Mouse (Mus musculus): ENCODE data around the gene Col18a1. TPM values are rescaled to one million over a fixed set of nuclear protein-coding genes. Genes with fewer than 3 reads are reported as not detected.

Gene Col18a1
- polyA plus RNA-seq, 1 experiment from 2014 or later: 109 TPM

DNA sequence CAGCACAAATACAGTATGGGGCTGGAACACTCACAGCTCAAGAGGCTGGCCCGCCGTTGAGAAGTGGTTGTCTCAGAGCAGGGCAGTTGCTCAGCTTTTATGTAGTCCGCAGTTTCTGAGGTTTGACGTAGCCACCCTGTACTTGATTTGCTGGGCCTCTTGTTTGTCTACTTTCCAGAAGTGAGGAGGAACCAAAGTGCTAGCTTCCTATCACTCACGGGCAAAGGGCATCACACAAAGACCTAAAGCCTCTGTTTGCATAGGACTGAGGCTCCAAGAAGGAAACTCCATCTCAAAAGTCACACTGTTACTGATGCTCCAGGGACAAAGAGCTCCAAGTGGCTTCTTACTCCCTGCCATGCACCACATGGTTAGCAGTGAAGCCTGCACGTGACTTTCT lies 4.1 kb upstream of the Col18a1 start:
- Histone ChIP-seq H3K27ac (no peak overlapping the region), H3K4me1 (peaks cover 15% of the 10 kb centered on the region), H3K9ac (no peak overlapping the region), H3K4me3 (no peak overlapping the region), H3K27me3 (peaks cover 18% of the 10 kb centered on the region), H3K4me2 (replicated peaks) (no peak overlapping the region), H3K9me3 (replicated peaks) (no peaks in the 10 kb centered on the region), H3K36me3 (no peaks in the 10 kb centered on the region)
- ATAC-seq (ENCODE audit: low FRiP score): no peak
- 90% methylated on average over 6 of the region's 6 CpGs for WGBS

- Histone ChIP-seq H3K4me3 (peak overlapping the region; percentile 45), H3K9me3 (replicated peaks) (no peaks in the 10 kb centered on the region), H3K36me3 (no peaks in the 10 kb centered on the region), H3K4me1 (peaks cover 39% of the 10 kb centered on the region), H3K4me2 (replicated peaks) (peak overlapping the region; percentile 80), H3K9ac (peak overlapping the region; percentile 58), H3K27ac (peak overlapping the region; percentile 49; the same call in 1 of the 2 replicates), H3K27me3 (peaks cover 22% of the 10 kb centered on the region)
- WGBS: under 1% methylated on average over 40 of the region's 40 CpGs
- ATAC-seq (ENCODE audit: low FRiP score): no peak
Observed at GRCm38 (mm10) chr10:77165318-77165945, 916 bp downstream of the Col18a1 start.

DNA sequence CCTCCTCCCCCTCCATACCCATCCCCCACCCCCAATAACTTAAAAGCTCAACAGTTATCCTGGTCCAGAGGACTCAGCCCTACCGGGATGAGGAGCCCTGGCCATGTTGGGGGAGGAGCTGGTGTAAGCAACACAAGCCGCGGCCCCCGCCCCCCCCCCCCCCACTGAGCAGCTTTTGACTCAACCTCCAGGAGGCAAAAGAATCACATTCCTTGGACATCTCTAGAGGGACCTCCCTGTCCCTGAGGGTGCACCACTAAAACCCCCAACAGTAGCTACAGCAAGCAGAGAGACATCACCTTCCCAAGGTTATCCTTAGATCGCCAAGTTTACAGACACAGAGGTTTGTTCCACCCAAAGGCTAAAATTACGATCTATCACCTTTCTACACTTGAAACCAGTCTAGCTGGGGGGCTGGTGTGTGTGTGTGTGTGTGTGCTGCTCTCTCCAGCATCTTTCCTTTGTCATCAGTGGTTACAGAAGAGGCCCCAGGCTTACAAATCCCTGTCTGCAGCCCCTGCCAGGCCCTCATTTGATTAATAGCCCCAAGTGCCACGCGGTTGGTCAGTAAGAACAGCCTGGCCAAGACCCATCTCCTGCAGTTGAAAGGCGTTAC lies 1.8 kb downstream of the Col18a1 start:
- Histone ChIP-seq H3K27me3 (peaks cover 22% of the 10 kb centered on the region), H3K27ac (no peak overlapping the region), H3K4me1 (peaks cover 39% of the 10 kb centered on the region), H3K9ac (peak overlapping the region; percentile 58; the same call in 1 of the 2 replicates), H3K9me3 (replicated peaks) (no peaks in the 10 kb centered on the region), H3K4me2 (replicated peaks) (peak overlapping the region; percentile 80), H3K4me3 (peak overlapping the region; percentile 45), H3K36me3 (no peaks in the 10 kb centered on the region)
- ATAC-seq (ENCODE audit: low FRiP score): peak; percentile 46
- 3% methylated on average over 9 of the region's 9 CpGs for WGBS

GRCm38 (mm10) chr10:77164041-77164436 lies 2.3 kb downstream of the Col18a1 start:
- Histone ChIP-seq H3K4me1 (peaks cover 44% of the 10 kb centered on the region), H3K27me3 (peaks cover 22% of the 10 kb centered on the region), H3K4me3 (no peak overlapping the region), H3K9ac (no peak overlapping the region), H3K27ac (no peak overlapping the region), H3K9me3 (replicated peaks) (no peaks in the 10 kb centered on the region), H3K36me3 (no peaks in the 10 kb centered on the region), H3K4me2 (replicated peaks) (peak overlapping the region; percentile 80)
- no peak for ATAC-seq (ENCODE audit: low FRiP score)
- 19% methylated on average over 5 of the region's 5 CpGs for WGBS

DNA sequence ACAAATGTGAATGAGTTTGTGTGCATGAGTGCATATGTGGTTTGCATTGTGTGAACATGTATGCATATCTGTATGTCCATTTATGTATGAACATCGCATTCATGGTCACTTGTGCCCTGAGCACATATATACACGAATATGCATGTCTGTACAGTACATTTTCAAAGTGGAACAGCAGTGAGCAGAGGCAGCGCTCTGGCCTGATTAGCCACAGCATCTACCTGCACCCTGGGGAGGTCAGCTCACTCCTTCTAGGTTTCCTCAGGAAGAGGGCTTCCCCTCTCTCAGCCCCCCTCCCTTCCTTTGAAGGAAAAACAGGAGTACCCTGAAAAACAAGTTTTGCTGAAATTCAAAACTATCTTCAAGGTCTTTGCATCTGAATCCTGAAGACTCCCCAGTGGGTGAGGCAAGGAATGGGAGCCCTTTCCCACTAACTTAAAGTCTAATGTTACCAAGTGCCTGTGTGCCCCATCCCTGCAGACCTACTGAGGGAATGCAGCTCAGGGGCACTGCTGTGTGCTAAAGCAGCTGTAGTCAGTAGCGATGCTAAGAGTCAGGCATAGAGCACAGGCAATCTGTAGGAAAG lies 2.9 kb downstream of the Col18a1 start:
- Histone ChIP-seq H3K4me1 (peaks cover 48% of the 10 kb centered on the region), H3K4me2 (replicated peaks) (peak overlapping the region; percentile 80; the same call in 1 of the 2 replicates), H3K27ac (no peak overlapping the region), H3K36me3 (no peaks in the 10 kb centered on the region), H3K9me3 (replicated peaks) (no peaks in the 10 kb centered on the region), H3K9ac (no peak overlapping the region), H3K4me3 (no peak overlapping the region), H3K27me3 (peaks cover 22% of the 10 kb centered on the region)
- WGBS: 46% methylated on average over 4 of the region's 4 CpGs
- no peak for ATAC-seq (ENCODE audit: low FRiP score)

GRCm38 (mm10) chr10:77159573-77159972 lies 6.8 kb downstream of the Col18a1 start:
- no peak overlapping the region for H3K4me2 ChIP-seq (replicated peaks)
- no peak overlapping the region for H3K4me3 ChIP-seq
- no peak for ATAC-seq (ENCODE audit: low FRiP score)
- peaks cover 60% of the 10 kb centered on the region for H3K4me1 ChIP-seq
- H3K27me3 ChIP-seq: no peaks in the 10 kb centered on the region; the same call in 1 of the 2 replicates
- H3K9ac ChIP-seq: no peak overlapping the region
- WGBS: 69% methylated on average over 8 of the region's 8 CpGs
- no peaks in the 10 kb centered on the region for H3K9me3 ChIP-seq (replicated peaks)
- no peaks in the 10 kb centered on the region for H3K36me3 ChIP-seq
- no peak overlapping the region for H3K27ac ChIP-seq

DNA sequence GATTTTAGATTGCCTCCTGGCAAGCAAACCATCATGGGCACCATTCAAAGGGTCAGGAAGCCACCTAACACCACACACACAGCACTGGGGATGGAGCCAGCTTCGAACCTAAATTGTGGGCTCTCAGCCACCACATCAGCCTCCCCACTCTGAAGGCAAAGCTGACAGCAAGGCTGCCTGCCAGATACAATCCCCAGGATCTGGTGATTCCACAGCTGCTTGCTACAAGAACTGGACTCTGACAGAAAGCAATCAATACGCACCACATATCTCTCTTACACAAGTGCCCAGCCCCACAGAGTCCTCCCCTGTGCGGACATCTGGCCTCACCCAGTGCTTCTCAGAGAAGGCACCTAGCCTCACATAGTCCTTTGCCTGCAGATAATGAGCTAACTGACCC lies 7.4 kb downstream of the Col18a1 start:
- no peak overlapping the region for H3K27ac ChIP-seq
- H3K4me3 ChIP-seq: no peak overlapping the region
- H3K9ac ChIP-seq: no peak overlapping the region
- peaks cover 57% of the 10 kb centered on the region for H3K4me1 ChIP-seq
- no peak for ATAC-seq (ENCODE audit: low FRiP score)
- WGBS: 63% methylated on average over 3 of the region's 3 CpGs
- H3K9me3 ChIP-seq (replicated peaks): no peaks in the 10 kb centered on the region
- H3K36me3 ChIP-seq: no peaks in the 10 kb centered on the region
- no peaks in the 10 kb centered on the region; the same call in 1 of the 2 replicates for H3K27me3 ChIP-seq
- H3K4me2 ChIP-seq (replicated peaks): no peak overlapping the region

- Histone ChIP-seq H3K36me3 (no peaks in the 10 kb centered on the region), H3K4me3 (no peak overlapping the region), H3K4me1 (peaks cover 53% of the 10 kb centered on the region), H3K27ac (no peak overlapping the region), H3K27me3 (no peaks in the 10 kb centered on the region; the same call in 1 of the 2 replicates), H3K4me2 (replicated peaks) (no peak overlapping the region), H3K9ac (no peak overlapping the region), H3K9me3 (replicated peaks) (no peaks in the 10 kb centered on the region)
- no peak; the same call in 1 of the 2 replicates for ATAC-seq (ENCODE audit: low FRiP score)
- 19% methylated on average over 9 of the region's 11 CpGs for WGBS
Observed at GRCm38 (mm10) chr10:77157245-77158019, 8.9 kb downstream of the Col18a1 start.

DNA sequence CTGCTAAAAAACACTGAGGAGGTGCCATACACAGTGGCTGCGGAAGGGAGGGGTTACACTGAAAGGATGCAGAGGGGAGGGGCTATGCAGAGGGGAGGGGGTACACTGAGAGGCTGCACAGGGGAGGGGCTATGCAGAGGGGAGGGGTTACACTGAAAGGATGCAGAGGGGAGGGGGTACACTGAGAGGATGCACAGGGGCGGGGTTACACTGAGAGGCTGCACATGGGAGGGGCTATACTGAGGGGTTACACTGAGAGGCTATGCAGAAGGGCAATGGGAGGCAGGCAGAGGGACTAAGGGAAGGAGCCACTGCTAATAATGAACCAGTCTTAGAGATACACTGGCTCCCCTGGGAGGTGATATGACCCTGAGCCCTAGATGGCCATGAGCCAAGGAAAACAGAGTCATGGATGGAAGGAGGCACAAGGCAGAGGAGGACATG lies 14.1 kb downstream of the Col18a1 start:
- no peak overlapping the region for H3K9ac ChIP-seq
- H3K9me3 ChIP-seq (replicated peaks): no peaks in the 10 kb centered on the region
- peak overlapping the region; percentile 81 for H3K27ac ChIP-seq
- 27% methylated on average over 2 of the region's 2 CpGs for WGBS
- H3K36me3 ChIP-seq: no peaks in the 10 kb centered on the region
- peak overlapping the region; percentile 39; the same call in 1 of the 2 replicates for H3K4me2 ChIP-seq (replicated peaks)
- H3K4me3 ChIP-seq: no peak overlapping the region
- ATAC-seq (ENCODE audit: low FRiP score): peak; percentile 83
- peaks cover 55% of the 10 kb centered on the region for H3K4me1 ChIP-seq
- H3K27me3 ChIP-seq: no peaks in the 10 kb centered on the region; the same call in 1 of the 2 replicates

- H3K9me3 ChIP-seq (replicated peaks): no peaks in the 10 kb centered on the region
- ATAC-seq (ENCODE audit: low FRiP score): peak; percentile 36
- WGBS: 47% methylated on average over 4 of the region's 4 CpGs
- H3K4me2 ChIP-seq (replicated peaks): peak overlapping the region; percentile 39
- no peaks in the 10 kb centered on the region for H3K36me3 ChIP-seq
- peak overlapping the region; percentile 81 for H3K27ac ChIP-seq
- peaks cover 49% of the 10 kb centered on the region for H3K4me1 ChIP-seq
- H3K4me3 ChIP-seq: no peak overlapping the region
- no peak overlapping the region for H3K9ac ChIP-seq
- H3K27me3 ChIP-seq: no peaks in the 10 kb centered on the region; the same call in 1 of the 2 replicates
Observed at GRCm38 (mm10) chr10:77151551-77152002, 14.8 kb downstream of the Col18a1 start.

GRCm38 (mm10) chr10:77150947-77151521 lies 15.3 kb downstream of the Col18a1 start:
- H3K9ac ChIP-seq: 0 out of 2 replicates have a peak overlapping the region, but pooled peaks have one; percentile 15
- WGBS: 0% methylated on average over 14 of the region's 14 CpGs

More at GRCm38 (mm10) chr10:77150947-77151521, 15.3 kb downstream of the Col18a1 start:
- Histone ChIP-seq H3K4me3 (0 out of 2 replicates have a peak overlapping the region, but pooled peaks have one; percentile 2), H3K27me3 (no peaks in the 10 kb centered on the region; the same call in 1 of the 2 replicates), H3K36me3 (no peaks in the 10 kb centered on the region), H3K9me3 (replicated peaks) (no peaks in the 10 kb centered on the region), H3K27ac (peak overlapping the region; percentile 81), H3K4me1 (peaks cover 47% of the 10 kb centered on the region), H3K4me2 (replicated peaks) (peak overlapping the region; percentile 39)
- ATAC-seq (ENCODE audit: low FRiP score): peak; percentile 55
